Mouse (Mus musculus) heart, embryonic 16.5 days (tissue): ENCODE measurements around the gene Jdp2. TPM values are rescaled to one million over a fixed set of nuclear protein-coding genes. Genes with fewer than 3 reads are reported as not detected.

Source experiments
- ATAC-seq: fragments of 200-750 bp; cut with Nextera tagmentation; replicated peaks from 2 replicates; pipeline ENCODE4 v1.8.0; 2017; ENCODE audit warnings: moderate number of reproducible peaks; ENCODE audit not compliant: insufficient read depth, low FRiP score; ENCODE audit errors: extremely low read depth
- H3K27ac ChIP-seq: fragments of 300-500 bp; sonication (generic); 2 replicates; pipeline ENCODE4 v1.5.1; 2014; ENCODE audit warnings: mild to moderate bottlenecking, low read length, control low read depth, moderate library complexity
- H3K27me3 ChIP-seq: fragments of 300-500 bp; sonication (generic); 2 replicates; pipeline ENCODE4 v1.6.1; 2014; ENCODE audit warnings: low read length, mixed read lengths; ENCODE audit not compliant: control insufficient read depth, insufficient read depth
- H3K36me3 ChIP-seq: fragments of 300-500 bp; sonication (generic); 2 replicates; pipeline ENCODE4 v1.6.1; 2014; ENCODE audit not compliant: control insufficient read depth, insufficient read depth
- H3K4me1 ChIP-seq: fragments of 300-500 bp; sonication (generic); 2 replicates; pipeline ENCODE4 v1.6.1; 2014; ENCODE audit warnings: low read length, mixed read lengths; ENCODE audit not compliant: control insufficient read depth, insufficient read depth
- H3K4me2 ChIP-seq: fragments of 300-500 bp; sonication (generic); 2 replicates; pipeline ENCODE4 v1.6.1; 2014; ENCODE audit warnings: low read depth, mild to moderate bottlenecking, control low read depth, low read length
- H3K4me3 ChIP-seq: fragments of 300-500 bp; sonication (generic); 2 replicates; pipeline ENCODE4 v1.5.1; 2014; ENCODE audit warnings: mild to moderate bottlenecking, control low read depth, low read length
- H3K9ac ChIP-seq: fragments of 300-500 bp; sonication (generic); 2 replicates; pipeline ENCODE4 v1.6.1; 2014; ENCODE audit warnings: low read length, control low read depth
- H3K9me3 ChIP-seq: fragments of 300-500 bp; sonication (generic); replicated peaks from 2 replicates; pipeline ENCODE4 v1.6.1; 2016; ENCODE audit warnings: low read length; ENCODE audit not compliant: control insufficient read depth
- WGBS: fragments of 180-500 bp; shearing (Covaris S2); extraction: QIAGEN DNeasy Blood & Tissue Kit; methylation state at CpG from one replicate; pipeline ENCODE4 v1.1.7; 2014; 5-methylcytosine and 5-hydroxymethylcytosine counted together
- polyA plus RNA-seq: library from polyadenylated mRNA; unstranded; fragments of >200 nt; fragmentation: Nextera tagmentation; extraction: Ambion mirVana; gene quantifications from 2 replicates; pipeline ENCODE4 v1.2.1, GENCODE M21; 2015

Jdp2 gene
- polyA plus RNA-seq, 1 experiment from 2014 or later: 0.37 TPM

GRCm38 (mm10) chr12:85607519-85608449 lies 9.0 kb downstream of the Jdp2 start:
- Histone ChIP-seq H3K9me3 (no peaks in the 10 kb centered on the region), H3K4me3 (no peak overlapping the region), H3K27ac (no peak overlapping the region), H3K4me2 (no peak overlapping the region), H3K36me3 (peaks cover 13% of the 10 kb centered on the region), H3K9ac (no peak overlapping the region), H3K27me3 (no peaks in the 10 kb centered on the region), H3K4me1 (peaks cover 31% of the 10 kb centered on the region)
- ATAC-seq: no peak
- WGBS: 72% methylated on average over 14 of the region's 14 CpGs

GRCm38 (mm10) chr12:85610167-85610566 lies 11.3 kb downstream of the Jdp2 start:
- H3K4me1 ChIP-seq: peaks cover 17% of the 10 kb centered on the region
- no peak overlapping the region for H3K4me2 ChIP-seq
- ATAC-seq: no peak
- WGBS: 82% methylated on average over 9 of the region's 9 CpGs
- H3K9me3 ChIP-seq: no peaks in the 10 kb centered on the region
- peaks cover 13% of the 10 kb centered on the region for H3K36me3 ChIP-seq
- H3K4me3 ChIP-seq: no peak overlapping the region
- H3K9ac ChIP-seq: no peak overlapping the region
- H3K27me3 ChIP-seq: no peaks in the 10 kb centered on the region
- no peak overlapping the region for H3K27ac ChIP-seq

GRCm38 (mm10) chr12:85614090-85614489 lies 15.3 kb downstream of the Jdp2 start:
- Histone ChIP-seq H3K9me3 (no peaks in the 10 kb centered on the region), H3K36me3 (peaks cover 8% of the 10 kb centered on the region), H3K4me2 (no peak overlapping the region), H3K27ac (no peak overlapping the region), H3K9ac (no peak overlapping the region), H3K4me1 (peaks cover 3% of the 10 kb centered on the region; the same call in 1 of the 2 replicates), H3K27me3 (no peaks in the 10 kb centered on the region), H3K4me3 (no peak overlapping the region)
- 71% methylated on average over 4 of the region's 4 CpGs for WGBS
- ATAC-seq: no peak

- Histone ChIP-seq H3K4me1 (peaks cover 7% of the 10 kb centered on the region), H3K36me3 (peaks cover under 1% of the 10 kb centered on the region), H3K27me3 (no peaks in the 10 kb centered on the region), H3K4me2 (no peak overlapping the region), H3K9ac (no peak overlapping the region), H3K4me3 (no peak overlapping the region), H3K9me3 (no peaks in the 10 kb centered on the region), H3K27ac (no peak overlapping the region)
- ATAC-seq: no peak
- 83% methylated on average over 8 of the region's 8 CpGs for WGBS
Measured at GRCm38 (mm10) chr12:85615486-85615885, 16.7 kb downstream of the Jdp2 start.

GRCm38 (mm10) chr12:85617885-85618284 lies 19.1 kb downstream of the Jdp2 start:
- Histone ChIP-seq H3K4me2 (no peak overlapping the region), H3K36me3 (no peaks in the 10 kb centered on the region), H3K27ac (no peak overlapping the region), H3K4me1 (peaks cover 3% of the 10 kb centered on the region; the same call in 1 of the 2 replicates), H3K9ac (no peak overlapping the region), H3K9me3 (no peaks in the 10 kb centered on the region), H3K4me3 (no peak overlapping the region), H3K27me3 (no peaks in the 10 kb centered on the region)
- no peak for ATAC-seq
- WGBS: 84% methylated on average over 9 of the region's 9 CpGs

- WGBS: 81% methylated on average over 5 of the region's 5 CpGs
Measured at GRCm38 (mm10) chr12:85618430-85618829, 19.6 kb downstream of the Jdp2 start.

GRCm38 (mm10) chr12:85619283-85619897 lies 20.6 kb downstream of the Jdp2 start:
- Histone ChIP-seq H3K27ac (no peak overlapping the region), H3K4me1 (peaks cover 14% of the 10 kb centered on the region), H3K36me3 (no peaks in the 10 kb centered on the region), H3K9me3 (no peaks in the 10 kb centered on the region), H3K9ac (no peak overlapping the region), H3K27me3 (no peaks in the 10 kb centered on the region), H3K4me3 (no peak overlapping the region), H3K4me2 (no peak overlapping the region)
- ATAC-seq: no peak
- 72% methylated on average over 7 of the region's 7 CpGs for WGBS

More at GRCm38 (mm10) chr12:85618430-85618829, 19.6 kb downstream of the Jdp2 start:
- Histone ChIP-seq H3K27me3 (no peaks in the 10 kb centered on the region), H3K4me1 (peaks cover 5% of the 10 kb centered on the region), H3K9me3 (no peaks in the 10 kb centered on the region), H3K9ac (no peak overlapping the region), H3K36me3 (no peaks in the 10 kb centered on the region), H3K4me2 (no peak overlapping the region), H3K27ac (no peak overlapping the region), H3K4me3 (no peak overlapping the region)
- no peak for ATAC-seq

- no peak overlapping the region for H3K27ac ChIP-seq
- no peak for ATAC-seq
- no peaks in the 10 kb centered on the region for H3K36me3 ChIP-seq
- WGBS: 71% methylated on average over 11 of the region's 11 CpGs
- peaks cover 16% of the 10 kb centered on the region for H3K4me1 ChIP-seq
- no peak overlapping the region for H3K4me2 ChIP-seq
- H3K27me3 ChIP-seq: no peaks in the 10 kb centered on the region
- no peak overlapping the region for H3K4me3 ChIP-seq
- no peak overlapping the region for H3K9ac ChIP-seq
- H3K9me3 ChIP-seq: no peaks in the 10 kb centered on the region
Measured at GRCm38 (mm10) chr12:85619898-85620443, 21.1 kb downstream of the Jdp2 start.

- H3K36me3 ChIP-seq: no peaks in the 10 kb centered on the region
- peaks cover 16% of the 10 kb centered on the region for H3K4me1 ChIP-seq
- no peak overlapping the region for H3K27ac ChIP-seq
- ATAC-seq: no peak
- 84% methylated on average over 6 of the region's 6 CpGs for WGBS
- no peak overlapping the region for H3K4me3 ChIP-seq
- H3K9ac ChIP-seq: no peak overlapping the region
- no peak overlapping the region for H3K4me2 ChIP-seq
- no peaks in the 10 kb centered on the region for H3K9me3 ChIP-seq
- H3K27me3 ChIP-seq: no peaks in the 10 kb centered on the region
Measured at GRCm38 (mm10) chr12:85621027-85621426, 22.2 kb downstream of the Jdp2 start.
